Mouse (Mus musculus): ENCODE measurements around the gene Ythdf2.

DNA sequence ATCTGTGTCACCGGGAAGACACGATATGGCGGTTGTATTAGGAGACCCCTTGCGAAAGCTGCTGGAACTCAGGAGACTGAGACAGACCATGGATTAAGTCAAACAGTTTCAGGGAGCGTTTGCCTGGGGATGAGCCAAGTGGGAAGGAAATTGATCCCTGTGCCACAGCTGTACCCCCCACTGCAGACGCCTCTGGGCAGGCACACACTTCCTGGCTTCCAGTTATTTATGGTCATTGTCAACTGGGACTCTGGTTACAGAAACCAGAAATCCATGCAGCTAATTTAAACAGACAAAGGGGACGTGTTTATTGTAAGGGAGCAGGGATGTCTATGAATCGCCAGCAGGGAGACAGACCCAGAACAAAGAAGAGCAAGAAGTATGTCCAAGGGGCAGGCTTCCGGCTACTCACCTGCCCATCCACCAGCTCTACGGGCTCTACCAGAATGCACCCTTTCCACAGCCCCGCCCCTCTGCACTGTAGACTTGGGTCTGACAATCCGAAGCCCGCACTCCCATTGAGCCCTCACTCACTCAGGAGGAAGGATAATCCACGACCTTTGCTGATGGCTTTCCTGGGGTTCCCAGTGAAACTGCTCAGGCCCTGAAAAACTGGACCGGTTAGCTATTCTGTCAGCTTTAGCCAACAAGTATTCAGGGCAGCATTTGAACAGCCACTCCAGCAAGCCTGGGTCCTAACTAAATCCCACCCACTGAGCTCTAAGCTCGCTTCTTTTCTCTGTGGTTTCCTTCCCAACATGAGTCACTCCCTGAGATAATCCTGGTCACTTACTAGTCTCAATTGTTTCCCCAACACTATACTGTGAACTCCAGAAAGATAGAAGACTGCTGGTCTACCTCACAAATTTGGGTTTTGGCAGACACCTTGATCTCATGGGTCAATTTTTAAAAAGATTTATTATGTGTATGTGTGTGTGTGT, 45.5 kb downstream of the Ythdf2 start:
- TF ChIP-seq TAL1 (conservative IDR thresholded peaks at IDR 0.05; ENCODE audit: low read depth, low read length) (no peak), CTCF (IDR thresholded peaks at IDR 0.05; ENCODE audit: low read depth, low read length) (no peak), GATA2 (IDR thresholded peaks at IDR 0.05; ENCODE audit: borderline replicate concordance, low read depth, low read length) (no peak), POLR2AphosphoS5 (IDR thresholded peaks at IDR 0.05; ENCODE audit: insufficient replicate concordance, low read depth, low read length) (no peak)
